Mouse (Mus musculus) adipose tissue, adult 10 weeks (tissue): ENCODE measurements around the gene Slc5a3. TPM values are rescaled to one million over a fixed set of nuclear protein-coding genes. Genes with fewer than 3 reads are reported as not detected.

ENCODE experiments used
- polyA plus RNA-seq: library from polyadenylated mRNA; stranded (reverse); fragments of 350-450 nt; fragmentation: Illumina TruSeq; extraction: RNeasy Lipid Tissue Mini Kit (QIAGEN cat#74804); gene quantifications from one replicate; pipeline ENCODE4 v1.2.3, GENCODE M21; 2014; ENCODE audit warnings: low read depth, low replicate concordance

Slc5a3 gene
- 18.8 TPM for polyA plus RNA-seq

DNA sequence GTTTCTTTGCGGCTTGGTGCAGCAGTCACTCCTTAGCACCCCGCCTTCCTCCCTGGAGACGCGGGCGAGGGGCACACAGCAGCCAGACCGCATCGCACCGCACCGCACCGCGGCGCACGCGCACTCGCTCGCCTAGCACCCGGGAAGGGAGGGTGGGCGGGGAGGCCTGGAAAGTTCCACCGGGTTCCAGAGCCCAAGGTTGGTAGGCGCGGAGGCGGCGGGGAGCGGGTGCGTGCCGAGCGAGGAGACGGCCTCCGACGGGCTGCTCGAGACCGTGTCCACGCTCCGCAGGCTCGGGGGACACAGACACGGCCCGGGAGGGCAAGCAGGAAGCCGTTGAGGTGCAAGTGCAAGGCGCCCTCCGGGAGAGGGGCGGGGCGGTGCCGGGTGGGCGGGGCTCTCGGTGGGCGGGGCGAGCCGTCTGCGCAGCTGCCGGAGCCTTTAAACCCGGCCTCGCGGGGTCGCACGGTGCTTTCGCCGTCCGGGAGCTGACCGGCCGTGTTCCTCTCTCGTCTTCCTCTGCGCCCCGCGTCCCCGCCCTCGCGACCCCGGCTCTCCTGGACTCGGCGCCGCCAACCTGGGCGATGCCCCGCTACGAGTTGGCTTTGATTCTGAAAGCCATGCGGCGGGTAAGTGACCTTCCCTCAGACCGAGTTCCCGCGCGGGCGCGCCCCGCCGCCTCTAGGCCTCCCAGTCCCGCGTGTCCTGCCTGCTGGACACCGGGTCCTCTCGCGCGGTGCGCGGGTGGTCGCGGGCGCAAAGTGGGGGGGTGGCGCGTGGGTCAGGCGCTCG lies at the start of gene Slc5a3, which contains the start of the genes Mrps6 and Gm49711:
Gene Slc5a3, plus strand, starts transcription at position 471 of the 792 bp plus-strand sequence.
Gene Mrps6, plus strand, starts transcription at position 419 of the 792 bp plus-strand sequence.
Gene Gm49711, plus strand, starts transcription at position 465 of the 792 bp plus-strand sequence.

Other genes with a start within 250 kb of the Slc5a3 start
- gene Mrps6, start 52 bp upstream of the Slc5a3 start, polyA plus RNA-seq: 266 TPM
- 0.38 TPM for gene Gm49711, start within 50 bp of the Slc5a3 start, polyA plus RNA-seq
- not detected for gene Kcne2, start 234.1 kb downstream of the Slc5a3 start, polyA plus RNA-seq
- gene Smim11, start 243.0 kb downstream of the Slc5a3 start, polyA plus RNA-seq: 73.3 TPM